Mouse (Mus musculus) monocyte, adult 59 days (primary cell): ENCODE measurements around the gene 9230112D13Rik. TPM values are rescaled to one million over a fixed set of nuclear protein-coding genes. Genes with fewer than 3 reads are reported as not detected.

Experiments
- total RNA-seq, 2 experiments: library from RNA; stranded (reverse); gene quantifications; one replicate each; pipeline ENCODE4 v1.2.4; 2023

Gene 9230112D13Rik
- not detected for total RNA-seq

DNA sequence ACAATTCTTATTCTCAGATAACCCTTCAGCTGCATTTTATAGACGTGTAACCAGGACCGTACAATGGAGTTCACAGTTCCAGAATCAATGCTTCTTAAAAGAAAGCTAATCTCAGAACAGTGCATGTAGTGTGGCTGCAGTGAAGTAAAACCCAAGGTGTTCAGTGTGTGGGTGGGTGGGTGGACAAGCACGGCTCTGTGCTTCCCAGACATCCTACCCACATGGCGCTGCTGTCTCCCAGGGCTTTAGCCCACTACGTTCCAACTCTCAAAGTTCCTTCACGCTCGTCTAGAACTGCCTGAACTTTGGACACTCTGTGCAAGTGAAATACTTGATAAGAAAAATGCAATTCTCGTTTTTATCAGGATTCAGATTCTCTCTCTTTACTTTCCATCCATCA is at the start of gene 9230112D13Rik:
TSS of gene 9230112D13Rik (minus strand) at position 101 of the 400 bp plus-strand sequence.

DNA sequence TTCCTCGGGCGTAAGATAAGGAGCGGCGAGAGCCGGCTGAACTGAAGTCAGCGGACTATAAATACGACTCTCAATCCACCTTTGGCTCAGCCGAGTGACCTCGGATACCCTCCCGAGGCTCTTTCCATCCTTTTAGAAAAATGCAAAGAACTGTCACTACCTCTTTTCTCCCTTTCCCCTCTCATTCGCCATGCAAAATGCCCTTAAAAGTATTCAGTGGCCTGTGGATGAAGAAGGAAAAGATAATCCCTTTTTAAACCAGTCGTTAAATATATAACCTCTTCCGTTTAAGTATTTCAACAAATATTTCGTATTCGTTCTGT is 19.3 kb downstream of the 9230112D13Rik start, which contains the start of gene Bmpr1a:
TSS of gene Bmpr1a (minus strand) at position 17 of the 323 bp plus-strand sequence.

Other genes starting within 250 kb of the 9230112D13Rik start
- 10 to 100 TPM; 21.0 to 25.4 TPM for gene Shld2, start 212.3 kb downstream of the 9230112D13Rik start, total RNA-seq
- 100 to 1,000 TPM; 450 to 465 TPM for gene Glud1, start 212.1 kb downstream of the 9230112D13Rik start, total RNA-seq
- gene Fam25c, start 167.4 kb downstream of the 9230112D13Rik start, total RNA-seq, result not detected
- gene Sncg, start 148.0 kb downstream of the 9230112D13Rik start, total RNA-seq, result not detected
- gene Mmrn2, start 147.3 kb downstream of the 9230112D13Rik start, total RNA-seq, result not detected
- 1 to 10 TPM in 1 of 2 experiments, under 1 TPM in 1; 0.84 to 1.2 TPM for gene Bmpr1a, start 19.5 kb downstream of the 9230112D13Rik start, total RNA-seq
- not detected for gene Ldb3, start 65.9 kb upstream of the 9230112D13Rik start, total RNA-seq
- not detected for gene Opn4, start 77.3 kb upstream of the 9230112D13Rik start, total RNA-seq
- 10 to 100 TPM; 67.4 to 72.5 TPM for gene Wapl, start 151.1 kb upstream of the 9230112D13Rik start, total RNA-seq